Mouse (Mus musculus): Measurements from ENCODE around the gene Ttll6. TPM values are rescaled to one million over a fixed set of nuclear protein-coding genes. Genes with fewer than 3 reads are reported as not detected.

The Ttll6 gene
- polyA plus RNA-seq, 2 experiments from 2014 or later, result not detected

DNA sequence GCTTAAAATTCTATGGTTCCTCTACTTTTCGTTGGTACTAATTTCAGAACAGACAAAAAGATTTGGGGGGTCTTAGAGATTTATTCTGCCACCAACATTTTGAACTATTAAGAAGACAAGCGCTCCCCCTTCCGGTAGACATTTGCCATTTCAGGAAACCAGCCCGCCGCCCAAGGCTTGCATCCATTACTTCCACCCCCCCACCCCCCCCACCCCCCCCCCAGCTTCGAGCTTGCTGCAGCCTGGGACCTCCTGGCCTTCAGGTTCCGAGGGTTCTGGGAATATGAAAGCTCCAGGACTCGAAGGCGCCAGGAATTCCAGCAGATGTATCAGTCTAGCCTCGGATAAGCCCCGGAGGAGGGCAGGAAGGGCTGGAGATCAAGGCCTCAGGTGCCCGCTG is 65.1 kb downstream of the Ttll6 start:
- no peak for ATAC-seq

DNA sequence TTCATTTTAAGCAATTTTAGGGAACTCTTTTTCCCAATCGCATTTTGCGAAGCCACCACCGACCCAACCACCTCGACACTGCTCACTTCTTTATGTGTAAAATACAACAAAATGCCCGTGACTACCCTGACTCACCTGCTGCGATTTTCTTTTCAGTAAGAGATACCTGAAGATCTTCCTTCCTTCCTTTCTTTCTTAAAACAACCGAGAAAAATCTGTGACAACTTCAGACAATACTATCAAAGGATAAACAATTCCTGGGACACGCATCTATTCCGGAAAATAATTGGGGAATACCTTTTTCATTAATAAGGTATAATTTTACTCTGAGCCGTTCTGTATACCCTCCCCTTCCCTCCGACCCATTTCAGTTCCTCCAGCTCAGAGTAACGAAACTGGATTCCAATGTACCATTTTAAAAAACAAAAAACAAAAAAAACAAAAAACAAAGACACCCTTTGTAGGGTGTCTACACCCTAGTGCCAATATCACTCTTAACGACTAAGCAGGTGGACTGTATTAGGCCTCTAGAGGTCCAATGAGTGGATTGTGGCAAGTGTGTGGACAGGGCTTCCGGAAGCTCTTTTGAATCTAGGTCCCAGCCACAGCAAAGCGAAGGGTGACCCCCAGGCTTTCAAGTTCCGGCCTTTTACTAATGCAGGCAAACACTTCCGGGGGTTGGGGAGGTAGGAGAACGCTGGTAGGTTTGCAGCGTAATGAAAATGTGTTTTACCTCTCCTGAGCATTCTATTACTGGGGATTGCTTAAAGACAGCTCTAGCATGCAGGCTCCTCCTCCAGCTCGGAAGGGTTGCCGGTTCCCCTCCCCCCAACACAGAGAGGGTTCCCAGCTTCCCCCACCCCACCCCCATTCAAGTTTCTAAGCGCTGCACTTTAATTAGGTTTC is 65.8 kb downstream of the Ttll6 start:
- ATAC-seq, result peak; percentile 32

DNA sequence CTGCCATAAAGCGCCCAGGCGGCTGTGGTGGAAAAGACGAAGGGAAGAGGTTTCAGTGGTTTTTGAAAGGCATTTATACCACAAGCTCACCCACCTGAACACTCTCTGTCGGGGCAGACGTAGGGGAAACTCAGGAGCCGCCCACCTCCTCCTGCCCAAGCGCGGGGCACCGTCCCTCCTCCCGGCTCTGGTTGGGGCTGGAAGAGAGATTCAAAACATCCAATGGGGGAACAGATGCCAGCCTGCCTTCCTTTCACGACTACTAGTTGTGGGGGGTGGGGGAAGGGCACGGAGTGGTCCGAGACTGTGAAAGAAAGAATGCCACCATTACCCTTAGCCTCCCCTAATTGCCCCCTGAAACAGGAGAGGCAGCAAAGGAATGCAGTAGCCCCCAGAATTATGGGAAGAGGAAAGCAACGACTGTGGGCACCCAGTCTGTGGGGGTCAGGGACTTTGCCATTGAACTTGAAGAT is 66.6 kb downstream of the Ttll6 start:
- ATAC-seq, result no peak

DNA sequence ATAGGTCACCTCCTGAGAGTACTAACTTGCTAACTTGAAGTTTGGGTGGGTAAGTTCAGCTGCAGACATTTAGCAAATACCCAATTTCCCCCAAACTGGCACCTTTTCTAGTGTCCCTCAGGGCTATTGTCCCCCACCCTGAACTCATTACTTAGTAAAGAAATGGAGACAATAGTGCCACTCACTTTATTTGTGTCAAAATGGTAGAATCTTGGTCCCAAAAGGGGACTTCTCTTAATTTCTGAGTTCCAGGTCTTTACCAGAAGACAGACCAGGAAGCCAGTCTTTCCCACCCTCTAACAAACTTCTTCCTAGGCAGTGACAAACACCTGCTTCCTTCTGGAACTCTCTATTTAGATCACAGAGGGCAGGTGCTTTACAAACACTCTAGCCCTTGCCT is 68.2 kb downstream of the Ttll6 start:
- no peak for ATAC-seq

DNA sequence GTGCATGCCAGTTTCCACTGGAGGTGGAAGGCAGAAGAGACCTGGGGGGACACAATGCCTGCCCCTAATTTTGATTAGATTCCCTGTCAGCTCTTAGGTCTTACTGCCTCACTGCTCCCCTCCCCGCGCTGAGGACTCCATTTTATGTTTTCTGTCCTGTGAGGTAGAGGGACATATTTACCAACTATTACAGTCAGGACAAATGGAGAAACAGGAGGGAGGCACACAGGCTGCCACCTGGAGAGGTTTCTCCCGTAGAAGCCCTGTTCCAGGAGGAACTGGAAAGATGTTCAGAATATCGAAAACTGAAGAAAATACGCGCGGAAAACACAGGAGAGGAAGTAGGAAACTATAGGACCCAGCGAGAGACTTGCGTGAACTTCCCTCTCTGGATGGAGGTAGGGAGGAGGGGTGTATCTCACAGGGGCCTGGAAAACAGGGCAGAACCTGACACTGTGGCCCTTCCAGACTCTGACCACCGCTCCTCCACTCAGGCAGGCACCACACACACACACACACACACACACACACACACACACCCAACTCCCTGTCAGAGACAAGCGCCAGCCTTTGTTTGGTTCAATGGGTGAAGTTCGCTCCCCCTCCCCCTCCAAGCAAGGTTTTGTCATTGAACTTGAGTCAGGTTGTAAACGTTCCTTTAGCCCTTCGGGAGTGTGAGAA is 69.0 kb downstream of the Ttll6 start:
- no peak for ATAC-seq

DNA sequence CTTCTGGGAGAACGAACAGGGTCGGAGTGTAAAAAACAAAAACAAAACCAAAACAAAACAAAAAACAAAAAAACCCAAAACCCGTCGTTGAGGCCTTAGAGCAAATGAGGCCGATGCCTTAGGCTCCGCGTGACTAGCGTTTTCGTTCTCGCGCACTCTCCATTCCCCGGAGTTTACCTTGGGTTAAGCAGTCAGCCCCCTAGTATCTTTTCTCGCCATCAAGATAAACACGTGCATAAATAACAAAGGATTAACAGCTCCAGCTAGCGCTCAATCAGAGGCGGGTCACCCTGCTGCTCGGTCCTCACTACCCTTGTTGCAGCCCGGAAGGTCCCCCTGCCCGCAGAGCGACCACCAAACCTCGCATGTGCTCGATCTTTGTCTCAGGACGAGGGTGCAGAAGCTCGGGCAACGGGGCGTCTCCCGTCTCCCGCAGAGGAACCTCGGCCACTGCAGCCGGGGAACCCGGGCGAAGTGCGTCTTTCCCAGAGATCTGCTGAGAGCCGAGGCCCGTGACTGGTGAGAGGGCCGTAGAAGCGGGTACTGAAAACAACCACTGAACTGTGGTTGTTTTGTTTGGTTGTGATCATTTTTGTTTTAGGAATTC is 69.7 kb downstream of the Ttll6 start:
- no peak for ATAC-seq

DNA sequence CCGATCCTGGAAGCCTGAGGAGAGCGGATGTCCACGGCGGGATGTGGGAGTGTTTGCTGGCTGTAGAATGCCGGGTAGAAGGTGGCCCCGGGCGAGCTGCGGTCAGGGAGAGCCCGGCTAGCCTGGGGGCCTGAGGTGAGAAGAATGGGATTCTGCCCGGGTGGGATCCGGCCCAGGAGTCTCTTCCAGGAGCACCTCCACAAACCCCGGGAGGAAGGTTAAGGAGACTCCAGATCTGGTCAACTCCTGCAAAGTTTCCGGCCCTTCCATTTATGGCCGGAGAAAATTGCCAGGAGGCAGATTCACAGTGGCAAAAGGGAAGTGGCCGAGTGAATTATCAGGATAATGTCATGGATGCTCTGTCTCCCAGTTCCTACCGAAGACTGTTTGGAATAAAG is 70.2 kb downstream of the Ttll6 start:
- ATAC-seq, result no peak

DNA sequence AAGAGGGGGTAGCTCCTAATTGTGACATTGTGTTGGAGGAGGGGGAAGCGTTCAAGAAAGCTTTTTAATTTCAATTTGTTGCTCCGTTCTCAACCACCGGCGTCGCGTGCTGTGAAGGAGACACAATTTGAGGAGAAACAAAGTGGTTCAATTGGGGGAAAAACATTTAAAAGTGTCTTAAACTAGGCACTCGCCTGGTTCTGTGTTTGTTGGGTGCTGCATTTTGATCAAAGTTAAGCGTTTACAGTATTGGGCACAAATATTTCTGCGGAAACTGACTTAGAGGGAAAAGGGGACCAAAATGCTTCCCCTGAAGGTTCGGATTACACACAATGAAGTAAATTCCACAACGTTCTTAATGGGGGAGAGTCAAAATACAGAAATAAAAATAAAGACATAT is 70.8 kb downstream of the Ttll6 start:
- no peak for ATAC-seq

DNA sequence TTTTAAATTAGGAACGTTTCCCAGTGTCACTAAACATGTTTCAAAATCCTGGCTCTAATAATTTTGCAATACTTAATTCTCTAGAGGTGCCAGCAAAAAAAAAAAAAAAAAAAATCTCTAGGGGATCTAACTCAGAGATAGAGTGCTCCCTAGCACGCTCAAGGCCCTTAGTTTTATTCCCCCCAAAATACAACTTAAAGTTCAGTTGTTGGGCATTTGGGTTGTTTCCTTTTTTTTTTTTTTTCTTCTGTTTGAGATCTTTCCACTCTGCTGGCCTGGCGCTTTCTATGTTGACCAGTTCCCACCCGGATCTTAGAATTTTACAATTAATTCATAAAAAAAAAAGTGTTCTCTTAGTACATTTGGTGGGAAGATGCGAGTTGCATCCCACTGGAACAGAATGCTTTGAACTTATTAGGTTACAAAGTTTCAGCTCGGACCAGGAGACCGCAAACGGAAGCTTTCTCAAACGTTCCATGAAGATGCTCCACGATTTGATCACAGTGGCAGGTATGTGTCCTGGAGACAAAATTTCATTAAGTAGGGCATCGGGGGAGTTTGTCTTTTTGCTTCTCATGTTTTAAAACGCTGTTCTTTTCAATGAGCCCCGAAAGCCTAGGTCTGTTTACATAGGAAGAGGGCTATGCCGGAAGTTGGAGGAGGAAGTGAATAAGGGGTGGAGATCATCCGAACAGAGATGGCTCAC is 72.0 kb downstream of the Ttll6 start:
- peak; percentile 47 for ATAC-seq

Other genes starting within 250 kb of the Ttll6 start
- under 1 TPM in 1 of 2 experiments, not detected in 1; 0.19 TPM for gene B4galnt2, start 218.9 kb upstream of the Ttll6 start, polyA plus RNA-seq (2017; shearing (Covaris generic))
- not detected for gene Igf2bp1, start 127.8 kb upstream of the Ttll6 start, polyA plus RNA-seq (2017; shearing (Covaris generic))
- not detected for gene Gip, start 109.2 kb upstream of the Ttll6 start, polyA plus RNA-seq (2017; shearing (Covaris generic))
- gene Snf8, start 98.9 kb upstream of the Ttll6 start, polyA plus RNA-seq (2017; shearing (Covaris generic)), result 10 to 100 TPM; 32.8 to 42.6 TPM
- gene Ube2z, start 68.4 kb upstream of the Ttll6 start, polyA plus RNA-seq (2017; shearing (Covaris generic)), result 10 to 100 TPM in 1 of 2 experiments, 1 to 10 TPM in 1; 7.9 to 10.0 TPM
- 100 to 1,000 TPM; 289 to 328 TPM for gene Atp5g1, start 58.1 kb upstream of the Ttll6 start, polyA plus RNA-seq (2017; shearing (Covaris generic))
- gene Calcoco2, start 21.8 kb upstream of the Ttll6 start, polyA plus RNA-seq (2017; shearing (Covaris generic)), result not detected
- not detected for gene Hoxb13, start 60.5 kb downstream of the Ttll6 start, polyA plus RNA-seq (2017; shearing (Covaris generic))
- gene Hoxb9, start 137.7 kb downstream of the Ttll6 start, polyA plus RNA-seq (2017; shearing (Covaris generic)), result under 1 TPM in 1 of 2 experiments, not detected in 1; 0.23 TPM
- gene Hoxb8, start 148.1 kb downstream of the Ttll6 start, polyA plus RNA-seq (2017; shearing (Covaris generic)), result not detected
- not detected for gene Hoxb7, start 152.8 kb downstream of the Ttll6 start, polyA plus RNA-seq (2017; shearing (Covaris generic))
- not detected for gene Hoxb6, start 158.7 kb downstream of the Ttll6 start, polyA plus RNA-seq (2017; shearing (Covaris generic))
- gene Hoxb5, start 169.6 kb downstream of the Ttll6 start, polyA plus RNA-seq (2017; shearing (Covaris generic)), result not detected
- gene Hoxb4, start 184.5 kb downstream of the Ttll6 start, polyA plus RNA-seq (2017; shearing (Covaris generic)), result 1 to 10 TPM; 1.9 to 2.5 TPM
- gene Hoxb3, start 189.5 kb downstream of the Ttll6 start, polyA plus RNA-seq (2017; shearing (Covaris generic)), result under 1 TPM; 0.22 to 0.56 TPM
- under 1 TPM in 1 of 2 experiments, not detected in 1; 0.09 TPM for gene Hoxb2, start 216.7 kb downstream of the Ttll6 start, polyA plus RNA-seq (2017; shearing (Covaris generic))
- gene Hoxb1, start 232.0 kb downstream of the Ttll6 start, polyA plus RNA-seq (2017; shearing (Covaris generic)), result not detected

Data from CD4-positive, CD25-positive, alpha-beta regulatory T cell, adult 4 months (primary cell).